Mouse (Mus musculus): ENCODE results near the gene Ccdc57. TPM values are rescaled to one million over a fixed set of nuclear protein-coding genes. Genes with fewer than 3 reads are reported as not detected.

Ccdc57 gene
- total RNA-seq, 2 experiments from 2014 or later, result 6.2 TPM

- DNase-seq (ENCODE audit: low spot score in 2 of 2), result no peak
Observed at GRCm38 (mm10) chr11:120951731-120952730, 19.4 kb upstream of the Ccdc57 start.

GRCm38 (mm10) chr11:120951237-120951636 is 18.6 kb upstream of the Ccdc57 start:
- no peak for DNase-seq (ENCODE audit: low spot score in 2 of 2)

- peak; percentile 69 to 89 for DNase-seq (ENCODE audit: low spot score in 2 of 2)
Observed at GRCm38 (mm10) chr11:120950281-120951202, 17.9 kb upstream of the Ccdc57 start.

- no peak for DNase-seq (ENCODE audit: low spot score in 2 of 2)
Observed at GRCm38 (mm10) chr11:120949863-120950262, 17.2 kb upstream of the Ccdc57 start.

GRCm38 (mm10) chr11:120948861-120949851 is 16.5 kb upstream of the Ccdc57 start:
- peak; percentile 36 to 61 for DNase-seq (ENCODE audit: low spot score in 2 of 2)

GRCm38 (mm10) chr11:120948328-120948727 is 15.7 kb upstream of the Ccdc57 start, which contains the start of gene Slc16a3:
TSS of gene Slc16a3 (plus strand) at chr11:120948480.
- DNase-seq (ENCODE audit: low spot score in 2 of 2), result no peak

GRCm38 (mm10) chr11:120945926-120946325 is 13.3 kb upstream of the Ccdc57 start:
- no peak for DNase-seq (ENCODE audit: low spot score in 2 of 2)

GRCm38 (mm10) chr11:120945266-120945665 is 12.6 kb upstream of the Ccdc57 start:
- no peak for DNase-seq (ENCODE audit: low spot score in 2 of 2)

- DNase-seq (ENCODE audit: low spot score in 2 of 2), result no peak
Observed at GRCm38 (mm10) chr11:120940959-120941358, 8.3 kb upstream of the Ccdc57 start.

GRCm38 (mm10) chr11:120939712-120940341 is 7.2 kb upstream of the Ccdc57 start:
- DNase-seq (ENCODE audit: low spot score in 2 of 2), result no peak

- DNase-seq (ENCODE audit: low spot score in 2 of 2), result no peak
Observed at GRCm38 (mm10) chr11:120938795-120939194, 6.1 kb upstream of the Ccdc57 start.

- no peak for DNase-seq (ENCODE audit: low spot score in 2 of 2)
Observed at GRCm38 (mm10) chr11:120937976-120938375, 5.3 kb upstream of the Ccdc57 start.

- no peak for DNase-seq (ENCODE audit: low spot score in 2 of 2)
Observed at GRCm38 (mm10) chr11:120931479-120931878, 1.2 kb downstream of the Ccdc57 start.

- no peak for DNase-seq (ENCODE audit: low spot score in 2 of 2)
Observed at GRCm38 (mm10) chr11:120928468-120928867, 4.2 kb downstream of the Ccdc57 start.

GRCm38 (mm10) chr11:120922528-120922927 is 10.1 kb downstream of the Ccdc57 start:
- no peak for DNase-seq (ENCODE audit: low spot score in 2 of 2)

GRCm38 (mm10) chr11:120917756-120918155 is 14.9 kb downstream of the Ccdc57 start:
- DNase-seq (ENCODE audit: low spot score in 2 of 2), result no peak

GRCm38 (mm10) chr11:120916477-120916876 is 16.2 kb downstream of the Ccdc57 start:
- DNase-seq (ENCODE audit: low spot score in 2 of 2), result no peak

GRCm38 (mm10) chr11:120913796-120914195 is 18.9 kb downstream of the Ccdc57 start:
- DNase-seq (ENCODE audit: low spot score in 2 of 2), result no peak

GRCm38 (mm10) chr11:120905430-120905873 is 27.2 kb downstream of the Ccdc57 start:
- peak in 1 of 2 experiments; percentile 82 for DNase-seq (ENCODE audit: low spot score in 2 of 2)

GRCm38 (mm10) chr11:120904561-120904960 is 28.1 kb downstream of the Ccdc57 start:
- DNase-seq (ENCODE audit: low spot score in 2 of 2), result no peak

All from gastrocnemius, postnatal 4 days (tissue).